Mouse (Mus musculus) mature B cell (primary cell): ENCODE data around the gene Atp1a1.

Experiments
- in situ Hi-C: fragments of 300-500 bp; cut with MboI; formaldehyde crosslinking; loops from 2 replicates; pipeline ENCODE4 v1.14.3; 2019

Gene Atp1a1

DNA sequence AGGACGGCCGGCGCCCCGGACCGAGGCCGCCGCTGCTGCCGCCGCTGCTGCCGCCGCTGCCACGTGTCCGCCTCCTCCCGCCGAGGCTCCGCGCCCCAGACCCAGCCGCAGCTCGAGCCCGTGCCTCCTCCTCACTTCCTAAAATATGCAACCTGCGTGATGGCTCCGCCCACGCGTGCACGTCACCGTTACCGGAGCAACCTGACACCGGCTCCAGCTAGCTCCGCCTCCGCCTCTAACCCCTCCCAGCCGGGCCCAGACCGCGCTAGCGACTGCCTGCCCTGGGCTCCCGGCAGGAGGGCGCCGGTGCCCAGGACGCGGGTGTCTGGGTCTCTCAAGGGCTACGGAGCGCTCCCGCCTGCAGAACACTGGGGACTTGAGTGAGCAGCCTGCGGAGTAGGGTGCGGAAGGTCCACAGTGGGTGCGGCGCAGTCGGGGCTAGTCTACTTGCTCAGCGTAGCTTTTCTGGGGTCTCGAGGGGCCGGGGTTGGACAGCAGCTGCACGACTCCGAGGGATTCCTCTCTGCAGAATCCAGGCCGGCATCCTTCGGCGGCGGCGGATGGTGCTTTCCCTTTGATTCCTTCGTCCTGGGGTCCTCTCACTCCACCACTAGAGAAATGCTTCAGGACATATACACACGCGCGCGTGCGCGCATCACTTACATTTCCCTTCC is at the start of gene Atp1a1:
TSS of gene Atp1a1 (minus strand) at position 135 of the 674 bp plus-strand sequence.
- in situ Hi-C loops, result no loop called here

DNA sequence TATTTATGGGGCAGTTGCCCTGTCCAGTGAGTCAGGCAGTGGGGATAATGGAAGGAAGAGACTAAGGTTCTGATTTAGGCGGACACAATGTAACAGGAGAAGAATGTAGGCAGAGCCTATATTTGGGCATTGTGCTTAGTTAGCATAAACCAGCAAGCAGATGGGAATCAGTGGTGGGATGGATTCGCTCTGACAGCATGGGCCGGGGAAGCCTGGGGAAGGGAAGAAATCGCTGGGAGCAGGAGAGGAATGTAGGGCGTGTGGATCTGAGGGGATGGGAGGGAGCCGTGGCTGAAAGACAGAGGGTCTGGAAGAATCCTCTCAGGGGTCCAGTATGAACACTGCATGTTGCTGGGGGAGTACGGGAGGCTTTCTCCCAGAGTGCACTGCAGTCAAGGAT is 49.0 kb upstream of the Atp1a1 start:
- in situ Hi-C loops, result no loop called here

DNA sequence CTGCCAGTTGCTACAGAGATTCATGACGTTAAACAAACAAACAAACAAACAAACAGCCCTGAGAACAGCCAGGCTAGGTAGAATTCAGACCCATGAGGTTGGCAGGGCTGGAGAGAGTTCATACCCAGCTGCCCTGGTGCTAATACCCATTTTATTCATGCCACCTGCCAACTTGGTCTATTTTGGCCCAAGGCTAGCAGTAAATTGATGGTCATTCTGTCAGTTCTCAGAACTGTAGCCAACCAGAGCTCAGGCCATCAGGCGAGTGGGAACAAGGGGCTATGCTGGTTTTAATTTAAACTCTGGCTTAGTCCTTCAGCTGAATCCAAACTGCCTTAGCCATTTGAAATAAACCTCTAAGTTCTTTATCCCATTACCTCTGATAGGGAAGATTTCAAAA is 48.5 kb upstream of the Atp1a1 start:
- in situ Hi-C loops, result no loop called here

DNA sequence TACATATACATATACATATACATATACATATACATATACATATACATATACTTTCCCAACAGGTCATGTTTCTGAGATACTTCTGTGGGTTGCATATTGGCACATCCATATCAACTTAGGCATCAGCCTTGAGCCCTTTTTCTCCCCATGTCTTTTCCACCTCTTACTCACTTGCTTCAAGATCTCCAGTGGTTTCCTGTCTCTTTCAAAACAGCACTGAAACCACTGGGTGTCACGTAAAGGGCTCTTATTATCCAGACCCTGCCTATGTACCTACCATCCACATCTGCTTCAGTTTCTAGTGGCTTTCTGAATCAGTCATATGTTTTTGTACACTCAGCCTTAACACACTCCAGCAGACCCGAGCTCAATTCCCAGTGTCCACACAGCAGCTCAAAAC is 45.8 kb upstream of the Atp1a1 start:
- in situ Hi-C loops, result no loop called here

DNA sequence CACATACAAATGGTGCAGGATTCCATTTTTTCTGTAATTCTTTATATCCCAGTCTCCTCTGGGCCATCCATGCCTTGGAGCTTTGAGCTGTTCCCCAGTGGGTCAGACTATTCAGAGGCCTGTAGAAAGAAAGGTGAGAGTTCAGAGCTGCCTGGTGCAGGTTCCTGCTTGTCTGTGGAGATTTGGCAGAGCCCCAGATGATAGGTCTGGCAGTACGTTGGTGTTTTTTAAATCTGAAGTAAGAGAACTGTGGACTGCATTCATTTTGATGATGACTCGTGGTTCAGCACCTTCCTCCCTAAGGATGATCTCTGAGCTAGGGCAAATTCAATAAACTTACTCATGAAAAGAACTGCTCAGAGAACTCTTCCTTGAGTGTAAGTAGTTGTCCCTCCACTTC is 44.8 kb upstream of the Atp1a1 start:
- in situ Hi-C loops, result no loop called here

DNA sequence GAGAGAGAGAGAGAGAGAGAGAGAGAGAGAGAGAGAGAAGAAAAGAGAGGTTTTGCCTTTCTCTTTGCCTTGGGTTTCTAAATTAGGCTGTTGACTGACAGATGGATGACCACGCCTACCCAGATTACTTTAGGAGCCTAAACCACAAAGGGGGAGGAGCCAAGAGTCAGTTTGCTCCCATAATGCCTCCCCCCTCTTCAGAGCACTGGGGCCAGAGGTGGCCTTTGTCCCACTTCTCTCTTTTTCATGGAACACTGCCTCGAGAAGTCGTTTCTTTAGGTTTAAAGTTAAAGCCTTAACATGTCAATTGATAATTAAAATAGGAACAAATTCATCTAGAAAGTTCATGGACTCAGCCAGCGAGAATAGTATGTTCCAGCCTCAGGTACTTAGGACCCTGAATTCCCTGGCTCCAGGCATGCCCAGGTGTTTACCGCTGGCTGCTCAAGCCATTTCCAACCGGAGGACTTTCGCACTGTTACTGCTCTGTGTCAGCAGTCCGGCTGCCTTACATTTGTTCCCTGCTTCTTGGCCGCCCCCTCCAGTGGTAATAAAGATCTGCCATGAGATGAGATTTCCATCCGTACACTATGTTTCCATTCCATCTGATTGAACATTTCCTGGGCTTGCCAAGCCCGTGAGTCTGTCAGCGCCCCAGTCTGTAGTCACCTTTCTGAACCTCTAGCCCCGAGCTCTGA is 43.8 kb upstream of the Atp1a1 start:
- in situ Hi-C loops, result no loop called here

DNA sequence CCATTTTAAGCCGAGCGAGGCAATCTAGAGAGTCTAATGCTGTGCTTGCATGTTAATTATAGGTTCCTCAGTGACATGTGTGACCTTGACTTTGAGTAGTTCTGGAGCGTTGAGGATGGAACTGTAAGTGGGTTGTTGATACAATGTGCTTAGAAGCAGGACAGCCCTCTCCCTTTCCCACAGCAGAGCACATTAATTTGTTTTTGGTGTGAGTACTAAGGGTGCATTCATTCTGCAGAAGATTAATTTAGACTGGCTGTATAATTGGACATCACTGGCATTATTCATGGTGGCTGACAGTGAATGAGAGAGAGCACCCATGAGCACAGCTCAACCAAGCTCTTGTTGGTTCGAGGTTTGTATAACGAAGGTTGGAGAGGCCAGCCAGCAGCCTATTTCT is 42.3 kb upstream of the Atp1a1 start:
- in situ Hi-C loops, result no loop called here

DNA sequence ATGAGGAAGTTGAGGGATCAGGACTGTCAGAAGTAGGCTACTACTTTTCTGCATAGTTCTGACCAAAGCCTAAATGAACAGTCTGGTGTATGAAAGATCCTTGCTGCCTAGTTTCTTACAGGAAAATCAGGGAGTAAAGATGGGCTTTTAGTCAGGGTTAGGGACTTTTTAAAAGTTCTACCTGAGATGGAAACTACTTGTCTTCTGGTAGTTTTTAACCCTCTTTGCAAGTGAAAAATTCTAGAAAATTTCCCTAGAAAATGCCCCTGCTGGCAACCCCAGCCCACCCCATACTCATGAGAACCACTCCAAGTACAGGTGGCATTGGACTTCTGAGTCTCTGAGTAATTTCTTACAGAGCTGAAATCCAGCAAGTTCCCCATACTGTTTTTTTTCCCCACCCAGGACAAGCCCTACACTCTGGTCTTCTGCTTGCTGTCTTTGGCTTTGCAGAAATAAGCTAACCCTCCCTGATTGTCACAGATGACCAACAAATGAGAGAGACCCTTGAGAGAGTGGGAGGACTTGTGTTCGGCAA is 41.2 kb upstream of the Atp1a1 start:
- in situ Hi-C loops, result no loop called here

DNA sequence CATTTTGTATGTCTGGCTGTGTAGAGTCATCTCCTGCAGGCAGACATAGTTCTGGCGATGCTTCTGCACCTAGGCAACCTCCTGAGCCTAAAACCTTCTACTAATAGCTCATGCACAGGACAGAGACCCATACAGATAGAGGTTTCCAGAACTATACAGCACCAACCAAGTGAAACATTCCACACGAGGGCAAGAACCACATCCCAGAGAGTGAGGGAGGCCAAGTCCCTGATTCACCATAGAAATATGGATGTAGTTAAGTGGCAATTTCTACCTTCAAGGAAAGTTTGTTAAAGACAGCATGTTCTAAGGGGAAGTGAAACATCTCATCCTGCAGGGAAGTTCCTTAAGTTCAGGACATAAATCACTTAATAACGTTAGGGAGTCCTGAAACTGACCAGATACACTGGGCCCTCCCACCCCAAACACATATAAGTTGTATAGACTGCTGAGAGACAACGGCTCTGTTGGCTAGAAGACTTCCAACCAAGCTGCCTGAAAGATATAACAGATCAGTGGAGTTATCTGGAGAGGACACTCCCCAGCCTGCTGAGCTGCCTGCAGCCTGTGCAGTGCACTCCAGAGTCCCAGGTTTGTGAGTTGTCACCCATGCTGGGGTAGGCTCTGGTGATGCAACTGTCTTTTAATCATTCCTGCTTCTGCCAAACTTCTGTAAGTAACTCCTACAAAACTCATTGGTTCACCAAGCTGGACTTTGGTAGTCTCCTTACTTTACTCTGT is 39.7 kb upstream of the Atp1a1 start:
- in situ Hi-C loops, result no loop called here

DNA sequence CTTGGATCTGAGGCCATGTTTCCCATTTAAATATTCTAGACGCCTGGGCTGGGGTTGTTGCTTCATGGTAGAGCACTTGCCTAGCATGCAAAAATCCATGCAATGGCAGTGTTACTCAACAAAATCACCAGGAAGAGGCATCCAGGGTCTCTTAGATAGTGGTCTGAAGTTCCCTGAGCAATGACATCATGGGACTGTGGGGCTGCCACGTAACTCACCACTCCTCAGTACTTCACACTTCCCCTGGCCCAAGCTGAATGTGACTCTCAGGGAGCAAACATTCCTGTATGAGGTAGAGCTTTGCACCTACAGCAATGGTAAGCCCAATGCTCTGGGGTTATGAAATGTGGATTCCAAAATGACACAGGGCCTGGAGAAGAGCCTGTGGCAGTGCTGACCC is 38.8 kb upstream of the Atp1a1 start:
- in situ Hi-C loops, result no loop called here

DNA sequence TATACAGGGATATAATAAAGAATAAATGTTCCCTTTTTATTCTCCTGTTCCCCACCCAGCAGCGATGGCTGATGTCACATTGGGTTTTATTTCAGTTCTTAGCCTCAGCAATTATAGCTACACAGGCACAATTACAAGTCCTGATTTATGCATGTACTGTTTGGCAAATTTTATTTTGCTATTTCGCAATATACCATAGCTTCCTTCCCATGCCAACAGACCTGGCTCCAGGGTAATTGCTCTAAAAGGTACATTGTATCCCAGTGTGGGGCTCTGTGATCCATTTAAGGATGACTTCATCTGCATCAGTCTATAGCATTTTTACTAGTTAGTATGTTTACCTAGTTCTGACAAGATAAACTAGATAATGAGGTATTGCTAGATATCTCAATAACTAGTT is 33.7 kb upstream of the Atp1a1 start:
- in situ Hi-C loops, result no loop called here

DNA sequence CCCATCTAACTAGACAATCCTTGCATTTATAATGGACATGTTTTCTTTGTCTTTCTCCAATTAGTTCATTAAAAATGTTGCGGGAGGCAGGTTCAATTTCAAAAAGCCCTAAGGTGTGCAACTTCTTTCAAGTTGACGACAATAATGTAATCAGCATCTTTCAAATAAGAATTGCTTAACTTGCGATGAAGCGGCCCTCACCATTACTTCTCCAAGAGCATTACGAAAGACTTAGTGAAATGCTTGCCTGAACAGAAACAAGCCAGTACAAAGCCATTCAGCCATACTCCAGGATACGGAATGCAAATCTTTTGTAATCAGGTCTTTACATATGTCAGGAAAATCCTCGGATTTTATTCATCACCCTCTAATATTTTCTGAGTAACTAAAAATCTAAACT is 32.0 kb upstream of the Atp1a1 start:
- in situ Hi-C loops, result no loop called here

DNA sequence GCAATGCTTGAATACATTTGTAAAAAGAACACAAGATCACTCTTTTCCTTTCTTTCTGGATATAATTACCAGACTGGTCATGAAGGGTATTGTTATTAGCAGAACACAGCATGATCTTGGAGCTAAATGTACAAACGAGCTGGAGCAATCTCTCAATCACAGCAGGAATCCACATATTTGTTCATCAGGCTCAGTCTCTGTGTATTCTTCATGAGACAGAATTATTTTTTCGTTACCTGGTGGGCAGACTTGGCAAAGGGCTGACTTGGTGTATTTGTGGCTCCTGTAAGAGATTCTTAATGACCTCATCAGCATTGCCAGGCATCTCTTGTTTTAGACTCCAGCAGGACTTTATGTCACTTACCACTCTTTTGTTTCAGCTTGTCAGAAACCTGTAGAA is 31.6 kb upstream of the Atp1a1 start:
- in situ Hi-C loops, result no loop called here

DNA sequence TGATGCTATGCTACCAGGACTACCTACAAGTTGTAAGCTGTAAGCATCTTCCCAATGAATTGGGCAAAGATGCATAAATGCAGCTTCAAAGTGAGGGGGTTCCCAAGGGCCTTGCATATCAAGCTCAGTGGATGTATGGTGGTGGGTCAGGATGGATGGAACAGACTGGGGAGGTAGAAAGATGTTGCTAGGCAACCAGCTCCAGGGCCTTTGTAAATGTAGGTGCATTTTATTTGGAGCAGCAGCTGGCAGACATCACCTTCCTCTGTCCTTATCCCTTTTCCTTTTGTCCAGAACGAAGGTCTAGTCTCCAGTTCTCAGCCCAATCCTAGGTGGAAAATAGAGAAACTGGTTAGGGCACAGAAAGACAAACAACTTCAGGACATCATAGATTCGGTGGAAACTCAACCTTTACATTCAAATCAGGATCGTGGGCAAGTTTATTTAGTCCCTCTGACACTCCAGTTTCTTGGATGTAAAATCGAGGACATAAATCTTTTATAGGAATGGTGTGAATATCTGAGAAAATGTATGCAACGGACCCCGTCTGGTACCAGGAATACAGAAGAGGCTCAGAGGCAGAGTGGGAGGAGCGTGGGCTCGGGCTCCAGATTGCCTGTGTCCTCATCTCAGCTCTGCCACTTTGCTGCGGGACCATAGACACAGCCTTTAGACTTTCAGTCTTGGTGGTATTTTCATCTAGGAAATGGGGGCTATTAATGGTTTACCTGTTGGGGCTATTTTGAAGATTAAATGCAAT is 29.8 kb upstream of the Atp1a1 start:
- in situ Hi-C loops, result no loop called here

DNA sequence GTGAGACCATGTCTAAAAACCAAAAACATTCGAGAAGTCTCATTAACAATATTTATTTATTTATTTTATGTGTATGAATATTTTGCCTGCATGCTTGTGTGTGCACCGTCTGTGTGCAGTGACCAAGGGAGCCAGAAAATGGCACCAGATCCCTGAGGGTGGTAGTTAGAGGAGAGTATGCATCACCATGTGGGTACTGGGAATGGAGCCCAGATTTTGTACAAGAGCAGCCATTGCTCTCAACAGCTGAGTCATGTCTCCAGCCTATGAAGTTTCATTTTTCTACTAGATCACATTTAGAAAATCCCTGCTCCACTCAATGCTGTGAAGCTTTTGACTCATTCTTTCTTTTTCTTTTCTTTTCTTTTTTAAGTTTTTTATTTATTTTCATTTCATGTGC is 23.8 kb upstream of the Atp1a1 start:
- in situ Hi-C loops, result no loop called here

DNA sequence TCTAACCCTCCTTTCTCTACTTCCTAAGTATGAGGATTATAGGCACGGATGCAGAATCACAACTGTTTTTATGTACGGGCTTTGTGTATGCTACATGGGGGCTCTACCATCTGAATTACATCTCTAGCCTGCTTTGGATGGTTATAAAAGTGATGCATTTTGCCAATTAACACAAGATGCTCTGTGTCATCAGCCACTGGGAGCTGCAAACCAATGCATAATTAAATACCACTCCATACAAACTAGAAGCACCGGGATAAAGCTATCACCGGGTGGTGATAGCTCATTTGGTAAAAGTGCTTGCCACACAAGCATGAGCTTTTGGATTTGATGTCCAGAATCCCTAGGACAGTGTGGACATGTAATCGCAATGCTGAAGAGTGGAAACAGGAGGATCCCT is 19.8 kb upstream of the Atp1a1 start:
- in situ Hi-C loops, result no loop called here

DNA sequence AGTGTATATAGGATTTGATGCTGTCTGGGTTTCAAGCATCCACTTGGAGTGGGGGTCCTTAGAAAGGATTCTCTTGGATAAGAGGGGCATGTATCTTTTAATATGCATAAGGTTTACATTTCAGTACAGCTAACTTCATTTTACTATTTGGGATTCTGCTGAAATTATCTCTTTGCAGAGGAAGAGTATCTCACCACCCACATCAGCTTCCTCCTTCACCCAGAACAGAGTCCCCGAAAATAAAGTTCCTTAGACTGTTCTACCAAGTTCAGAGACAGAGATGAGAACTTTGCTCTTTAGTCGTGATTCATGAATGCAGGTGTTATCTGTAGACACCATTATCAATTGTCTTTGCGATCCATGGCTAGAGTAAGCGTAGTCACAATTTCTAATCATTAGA is 14.5 kb upstream of the Atp1a1 start:
- in situ Hi-C loops, result no loop called here

DNA sequence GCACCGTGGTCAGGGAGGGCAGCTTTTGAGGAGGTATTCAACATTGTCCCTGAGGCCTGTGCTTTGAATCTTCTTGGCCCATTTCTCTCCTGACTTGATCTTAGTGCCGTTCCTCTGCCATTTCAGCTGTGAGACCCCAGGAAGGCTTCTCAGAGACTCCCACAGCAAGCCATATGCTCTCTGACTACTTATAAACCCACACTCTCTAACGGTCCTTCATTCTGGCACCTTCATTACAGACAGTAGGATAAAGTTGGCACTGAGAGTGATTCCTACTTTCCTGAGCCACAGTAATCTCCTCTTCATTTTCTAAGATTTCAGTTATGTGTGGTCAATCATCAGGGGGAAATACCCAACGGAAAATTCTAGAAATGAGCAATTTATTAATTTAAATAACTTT is 14.0 kb upstream of the Atp1a1 start:
- in situ Hi-C loops, result no loop called here

DNA sequence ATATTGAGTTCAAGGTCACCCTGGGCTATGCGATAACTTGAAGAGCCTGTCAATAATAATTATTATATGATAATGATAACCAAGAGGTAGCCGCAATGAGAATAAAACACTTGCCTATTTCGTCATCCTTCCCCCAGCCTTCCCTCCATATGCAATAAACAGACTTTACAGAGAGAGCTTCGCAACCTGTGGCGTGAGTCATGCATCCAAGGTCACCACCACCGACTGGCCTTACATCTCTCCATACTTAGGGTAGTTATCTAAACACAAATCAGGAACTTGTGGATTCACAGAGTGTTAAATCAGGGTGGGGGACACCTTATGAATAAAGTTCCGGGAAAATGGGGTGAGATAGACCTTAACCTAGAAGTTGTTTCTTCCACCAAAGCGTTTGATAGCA is 13.0 kb upstream of the Atp1a1 start:
- in situ Hi-C loops, result no loop called here

DNA sequence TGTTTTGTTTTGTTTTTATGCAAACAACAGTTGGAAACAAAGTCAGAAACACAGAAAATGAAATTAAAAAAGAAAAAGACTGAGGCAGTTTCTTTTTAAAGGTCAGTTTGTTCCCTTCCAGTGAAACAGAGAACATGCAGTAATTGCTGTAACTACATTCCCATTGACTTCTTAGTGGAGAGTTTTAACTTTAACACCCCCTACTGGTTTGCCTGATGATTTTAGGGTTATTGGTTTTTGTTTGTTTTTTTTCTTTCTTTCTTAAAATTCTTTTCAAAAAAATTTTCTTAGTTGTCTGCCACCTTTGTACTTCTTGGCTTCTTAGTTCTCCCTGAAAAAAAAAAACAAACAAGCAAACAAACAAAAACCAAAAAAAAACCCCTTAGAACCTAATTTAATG is 12.5 kb upstream of the Atp1a1 start:
- in situ Hi-C loops, result no loop called here

DNA sequence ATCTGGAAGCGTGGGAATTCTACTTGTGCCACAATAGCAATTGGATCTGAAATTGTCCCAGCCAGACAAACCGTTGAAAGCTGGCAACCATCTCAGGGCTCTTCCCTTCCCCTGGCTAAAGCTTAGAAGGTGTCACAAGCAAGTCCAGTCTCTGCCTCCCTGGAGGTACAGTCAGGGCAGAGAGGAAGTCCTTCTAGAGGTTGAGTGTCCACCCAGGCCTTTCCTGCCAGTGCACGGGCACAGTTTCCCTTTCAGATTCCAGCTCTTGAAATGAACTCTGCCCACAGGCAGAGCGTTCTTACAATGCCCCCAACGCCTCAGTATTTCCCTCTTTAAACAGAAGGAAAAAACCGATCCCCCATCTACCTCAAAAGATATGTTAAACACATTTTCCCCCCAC is 11.4 kb upstream of the Atp1a1 start:
- in situ Hi-C loops, result no loop called here

DNA sequence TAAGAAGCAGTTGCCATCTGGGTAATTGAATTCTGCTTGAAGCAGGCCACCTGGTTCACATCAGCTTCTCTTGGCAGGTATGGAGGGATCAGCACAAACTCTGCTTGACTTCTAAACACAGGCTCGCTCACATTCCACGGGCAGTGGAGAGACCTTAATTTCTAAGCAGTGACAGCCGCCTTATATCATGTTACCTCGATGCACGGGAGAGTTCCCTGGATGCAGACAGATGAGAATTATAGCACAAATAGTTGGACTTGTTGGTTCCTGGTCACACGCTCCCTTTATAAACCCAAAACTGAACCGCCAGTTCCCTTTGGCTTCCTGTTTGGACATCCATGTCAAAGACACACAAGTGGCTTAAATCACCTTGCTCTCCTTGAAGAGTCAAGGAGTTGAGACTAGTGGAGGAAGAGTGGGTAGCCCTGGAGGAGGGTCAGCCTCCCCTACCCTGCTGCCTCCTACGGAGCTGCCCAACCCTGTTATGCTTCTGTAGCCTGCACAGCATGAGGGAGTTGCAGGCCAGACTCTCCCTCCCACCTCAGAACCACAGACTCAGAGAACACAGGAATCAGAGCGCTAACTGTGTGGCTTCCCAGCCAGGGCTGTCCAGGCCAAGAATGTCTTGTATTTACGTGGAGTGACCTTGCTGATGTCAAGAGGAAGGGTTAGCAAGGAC is 7.5 kb upstream of the Atp1a1 start:
- in situ Hi-C loops, result no loop called here
